Mouse (Mus musculus): ENCODE measurements at regions not wholly inside any gene's neighbourhood (a gene's known extent, or its start where the extent isn't known, plus 50 kb on each side); places are given as distances from the start of the nearest gene placed in this dataset.

DNA sequence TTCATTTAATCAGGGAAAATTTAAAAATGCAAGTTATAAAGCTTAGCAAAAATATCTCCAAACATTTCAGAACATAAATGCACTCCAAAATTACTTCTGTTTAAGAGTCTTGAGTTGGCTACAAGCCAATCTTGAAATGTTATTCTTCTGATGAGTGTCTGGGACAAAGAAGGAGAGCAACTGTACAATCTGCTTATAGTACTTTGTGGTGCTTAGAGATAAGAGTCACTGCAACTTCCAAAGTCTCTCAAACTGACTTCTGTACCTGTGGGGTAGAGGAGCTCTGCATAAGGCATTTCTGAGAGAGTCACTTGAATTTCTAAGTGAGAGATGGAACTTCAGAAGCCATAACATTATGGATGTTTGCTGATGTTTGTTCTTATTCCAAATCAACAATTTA is 374.2 kb downstream of the Gpd2 start:
- no peak for DNase-seq (ENCODE audit: low read depth, low spot score)

DNA sequence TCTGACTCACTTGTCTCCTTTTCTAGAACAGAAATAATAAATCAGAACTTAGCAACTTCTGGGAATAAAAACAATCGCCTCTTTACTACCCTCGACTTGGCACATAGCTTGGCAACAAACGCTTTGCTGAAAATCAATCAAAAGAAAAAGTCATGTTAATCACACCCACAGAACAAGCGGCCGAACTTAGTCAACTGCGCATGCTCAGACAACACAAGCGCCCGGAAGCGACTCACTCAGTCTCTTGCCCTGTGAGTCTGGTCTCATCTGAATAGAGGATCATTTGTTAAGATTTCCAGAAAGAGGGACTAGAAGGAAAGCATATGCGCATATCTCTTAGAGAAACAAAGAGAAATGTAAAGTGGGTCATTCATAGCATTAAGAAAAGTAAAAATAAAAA is 375.8 kb downstream of the Gpd2 start:
- DNase-seq (ENCODE audit: low read depth, low spot score): no peak

DNA sequence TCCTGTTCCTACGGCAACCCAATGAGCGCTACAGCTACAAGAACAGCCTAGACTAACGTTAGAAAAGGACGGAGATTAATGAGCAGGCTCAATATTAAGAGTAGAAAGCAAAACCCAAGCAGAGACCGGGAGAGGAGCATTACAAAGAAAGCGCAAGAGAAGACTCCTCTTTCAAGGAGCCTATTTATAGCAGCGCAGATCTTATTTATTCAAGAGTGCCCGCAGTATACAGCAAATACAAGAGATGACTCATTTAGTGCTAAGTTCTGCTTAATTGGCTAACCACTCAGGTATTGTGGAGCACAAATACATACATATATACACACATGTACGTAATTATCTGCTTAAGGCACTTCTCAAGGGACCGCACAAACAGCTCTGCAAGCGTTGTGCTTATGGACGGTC is 377.2 kb downstream of the Gpd2 start:
- DNase-seq (ENCODE audit: low read depth, low spot score): no peak

DNA sequence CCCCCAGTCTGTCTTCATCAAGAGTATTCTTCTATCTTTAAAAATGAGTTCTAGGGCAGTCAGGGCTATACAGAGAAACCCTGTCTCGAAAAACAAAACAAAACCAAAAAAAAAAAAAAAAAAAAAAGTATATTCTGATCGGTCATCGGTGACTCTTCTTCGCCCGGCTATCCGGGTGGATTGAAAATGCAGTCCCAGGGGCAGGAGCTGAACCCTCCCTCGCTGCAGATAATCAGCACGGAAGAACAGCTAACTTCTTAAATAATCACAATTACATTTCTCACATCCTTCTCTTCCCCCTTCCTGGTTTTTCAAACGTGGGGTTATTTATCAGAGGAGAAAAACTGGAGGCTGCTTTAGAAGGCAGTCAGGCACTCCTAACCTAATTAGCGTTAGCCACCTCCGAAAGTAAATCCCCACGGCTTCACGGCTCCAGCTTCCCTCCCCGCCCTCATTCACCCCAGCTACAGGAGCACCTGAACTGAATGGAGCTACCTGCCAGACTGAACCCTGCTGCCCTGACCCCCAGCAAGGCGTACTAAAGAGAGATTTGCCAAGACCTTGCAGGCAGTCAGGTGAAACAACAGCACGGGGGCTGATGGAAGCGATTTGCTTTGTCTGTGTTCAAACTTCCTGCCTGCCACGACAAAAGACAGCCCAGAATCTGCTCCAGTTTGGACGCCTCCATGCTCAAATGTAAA is 379.2 kb downstream of the Gpd2 start:
- no peak for DNase-seq (ENCODE audit: low read depth, low spot score)

DNA sequence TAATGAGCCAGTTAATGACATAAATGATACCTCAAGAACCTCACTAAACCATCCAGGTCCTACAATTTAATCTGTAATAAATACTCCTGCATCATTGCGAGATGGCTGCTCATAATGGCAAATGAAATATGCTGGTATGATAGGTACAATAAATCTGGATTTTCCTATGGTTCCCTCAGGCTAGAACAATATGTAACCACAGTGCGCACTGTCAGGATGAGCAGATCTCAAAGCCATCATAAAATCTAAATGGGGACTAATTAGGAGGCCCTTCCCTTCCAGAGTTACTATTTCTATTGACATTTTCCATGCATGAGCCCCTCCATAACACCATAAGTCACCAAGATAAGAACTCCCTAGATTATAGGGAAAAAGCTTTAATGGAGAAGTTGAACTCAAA is 379.8 kb downstream of the Gpd2 start:
- DNase-seq (ENCODE audit: low read depth, low spot score): no peak

DNA sequence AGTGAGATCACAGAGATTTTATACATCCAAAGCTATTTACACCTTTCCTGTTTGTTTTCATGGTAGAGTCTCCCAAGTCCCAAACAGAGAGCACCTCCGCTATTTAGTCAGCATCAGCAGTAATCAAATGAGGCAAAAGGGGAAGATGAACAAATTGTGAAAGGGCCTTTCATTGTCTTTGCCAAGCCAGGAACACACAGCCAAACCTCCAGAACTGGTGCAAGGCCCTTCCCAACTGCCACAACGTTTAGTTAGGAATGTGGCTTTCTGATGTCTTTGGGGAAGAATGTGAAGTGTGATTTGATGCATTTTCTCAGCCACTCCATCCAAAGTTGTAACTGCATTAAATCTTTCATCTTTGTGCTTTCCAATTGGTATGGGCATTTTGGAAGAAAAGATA is 353.6 kb upstream of the Galnt5 start:
- no peak for DNase-seq (ENCODE audit: low read depth, low spot score)

DNA sequence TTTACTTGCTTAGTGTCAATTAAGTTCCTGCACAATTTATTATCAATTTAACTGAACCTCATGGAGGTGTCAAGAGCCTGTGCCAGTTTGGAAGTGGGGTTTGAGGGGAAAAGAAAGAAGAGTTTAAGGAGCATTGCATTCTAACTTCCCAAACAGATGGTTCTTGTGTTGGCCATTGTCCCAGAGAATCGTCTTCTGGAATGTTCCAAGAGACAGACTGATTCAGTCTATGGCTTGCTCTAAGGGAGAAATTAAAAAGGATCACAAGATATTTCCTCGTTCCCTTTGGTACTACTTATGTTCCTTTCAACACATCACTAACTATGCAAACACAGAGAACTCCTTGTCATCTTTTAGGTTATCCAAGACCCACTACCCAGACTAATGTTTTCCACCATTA is 353.1 kb upstream of the Galnt5 start:
- peak; percentile 40 for DNase-seq (ENCODE audit: low read depth, low spot score)

DNA sequence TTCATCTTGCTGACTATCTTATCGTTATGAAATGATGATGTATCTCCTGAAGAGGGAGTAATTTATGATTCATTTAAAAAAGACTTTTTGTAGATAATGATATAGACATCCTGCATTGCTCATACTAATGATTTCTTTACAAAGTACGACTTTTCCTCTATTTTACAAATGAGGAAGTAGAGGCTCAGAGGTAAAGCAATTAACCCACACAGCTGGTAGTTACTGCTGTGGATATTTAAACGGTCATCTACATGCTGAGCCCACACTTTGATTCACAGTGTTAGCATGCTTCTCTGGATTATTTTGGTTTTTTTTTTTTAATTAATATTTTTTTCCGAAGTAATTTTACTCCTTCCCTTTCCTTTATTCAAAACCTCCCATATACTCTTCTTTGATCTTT is 348.7 kb upstream of the Galnt5 start:
- DNase-seq (ENCODE audit: low read depth, low spot score): no peak

DNA sequence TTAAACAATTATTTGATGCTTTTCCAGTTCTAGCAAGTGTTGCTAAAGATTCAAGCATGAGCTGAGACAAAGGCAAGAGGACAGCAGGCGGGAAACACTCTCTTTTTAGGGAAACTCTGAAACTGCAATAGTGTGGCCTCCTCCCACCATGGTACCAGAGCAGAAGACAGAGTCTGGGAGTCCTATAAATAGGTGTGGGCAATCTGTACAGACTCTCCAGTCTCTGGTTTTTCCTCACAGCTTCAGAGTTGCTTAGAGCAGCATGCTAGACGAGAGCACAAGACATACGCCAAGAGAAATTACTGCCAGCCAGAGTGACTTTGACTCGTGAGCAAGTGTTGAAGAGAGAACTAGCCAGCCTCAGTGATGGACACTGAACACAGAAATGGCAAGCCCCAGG is 340.3 kb upstream of the Galnt5 start:
- no peak for DNase-seq (ENCODE audit: low read depth, low spot score)

DNA sequence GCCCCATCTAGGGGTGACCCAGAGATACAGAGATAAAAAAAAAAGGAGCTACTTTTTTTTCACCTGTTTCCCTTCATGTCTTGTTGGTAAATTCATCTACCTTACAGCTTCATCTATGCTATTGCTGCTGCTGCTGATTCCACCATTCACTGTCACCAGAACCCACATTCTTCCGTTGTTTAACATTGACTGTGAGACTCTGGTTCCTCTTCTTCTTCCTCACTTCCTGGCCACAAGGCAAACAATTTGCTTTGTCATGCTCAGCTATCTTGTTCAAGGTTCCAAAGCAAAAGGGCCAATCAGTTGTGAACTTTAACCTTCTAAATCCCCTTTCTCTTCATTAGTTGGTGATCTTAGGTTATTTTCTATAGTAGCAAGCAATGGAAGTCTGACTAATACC is 335.8 kb upstream of the Galnt5 start:
- no peak for DNase-seq (ENCODE audit: low read depth, low spot score)

DNA sequence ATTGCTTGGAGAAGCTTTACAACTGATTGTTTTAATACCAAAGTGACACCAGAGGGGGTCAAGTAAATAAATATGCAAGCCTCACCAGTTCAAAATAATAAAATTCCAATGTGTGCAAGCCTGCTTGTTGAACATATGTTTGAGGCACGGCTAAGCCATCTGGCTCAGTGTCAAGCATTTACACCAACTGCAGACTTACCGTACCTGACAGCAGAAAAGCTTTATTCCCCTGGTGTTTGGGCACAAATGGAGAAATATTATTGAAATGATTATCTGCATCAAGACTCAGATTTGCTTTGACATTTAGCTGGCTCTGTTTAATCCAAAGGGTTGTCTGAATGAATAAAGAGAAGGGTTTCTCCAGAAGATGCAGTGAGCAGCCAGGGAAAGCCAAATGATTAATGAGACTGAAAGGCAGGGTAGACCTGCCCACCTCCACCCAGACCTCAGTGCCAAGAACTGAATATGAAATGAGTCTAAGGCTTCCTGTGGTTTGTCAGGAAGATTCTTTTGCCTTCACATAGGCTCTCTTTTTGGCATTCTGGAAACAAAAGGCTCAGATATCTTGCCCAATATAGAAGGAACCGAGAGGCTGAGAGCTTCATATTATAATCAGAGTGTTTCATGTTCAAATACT is 325.6 kb upstream of the Galnt5 start:
- DNase-seq (ENCODE audit: low read depth, low spot score): no peak

DNA sequence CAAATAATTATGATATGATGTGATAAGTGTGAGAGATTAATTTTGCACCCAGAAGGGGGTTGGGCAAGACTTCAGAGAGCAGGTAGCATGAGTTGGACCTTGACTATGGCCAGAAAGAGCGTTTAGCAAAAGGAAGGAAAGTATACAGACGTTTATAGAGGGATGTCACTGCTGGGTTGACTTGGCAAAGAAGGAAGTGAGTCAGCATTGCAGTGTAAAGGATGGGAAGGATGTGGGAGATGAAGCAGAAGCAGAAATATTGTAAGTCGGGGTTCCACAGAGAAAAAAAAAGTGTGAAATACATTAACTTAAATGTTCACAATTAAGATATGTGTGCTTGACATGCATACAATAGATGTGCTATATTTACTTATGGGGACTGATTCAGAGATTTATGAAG is 307.8 kb upstream of the Galnt5 start:
- no peak for DNase-seq (ENCODE audit: low read depth, low spot score)

DNA sequence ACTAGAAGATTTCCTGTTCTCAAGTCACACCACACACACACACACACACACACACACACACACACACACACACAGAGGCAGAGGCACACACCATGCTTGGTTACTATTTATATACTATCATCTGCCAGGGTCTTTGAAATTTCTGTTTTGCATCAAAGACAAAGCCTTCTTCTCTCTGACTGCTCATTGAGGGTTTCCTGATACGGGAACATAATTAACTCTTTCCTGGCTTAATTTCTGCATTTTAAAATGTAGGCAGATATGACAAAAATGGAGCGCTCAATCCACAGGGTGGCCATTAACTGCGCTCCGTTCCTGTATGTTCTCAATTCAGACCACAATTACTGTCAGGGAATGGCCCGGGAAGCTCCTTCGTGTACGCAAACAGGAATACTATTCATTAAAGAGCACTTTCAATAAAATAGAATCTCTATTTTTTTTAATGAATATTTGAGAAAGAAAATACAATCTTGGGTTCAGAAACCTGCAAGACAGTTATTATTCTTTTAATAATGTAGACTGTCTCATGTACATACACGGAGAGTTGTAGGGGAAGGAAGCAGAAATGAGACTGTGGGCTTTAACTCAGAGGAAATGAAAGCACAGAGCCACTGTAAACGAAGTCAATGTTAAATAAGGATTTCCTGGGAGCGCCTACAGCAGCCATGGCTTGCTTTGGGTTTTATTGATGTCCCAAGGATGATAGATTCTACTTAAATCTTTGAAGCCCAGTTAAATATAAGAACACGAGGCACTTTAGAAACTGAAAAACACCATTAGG is 300.5 kb upstream of the Galnt5 start:
- no peak for DNase-seq (ENCODE audit: low read depth, low spot score)

DNA sequence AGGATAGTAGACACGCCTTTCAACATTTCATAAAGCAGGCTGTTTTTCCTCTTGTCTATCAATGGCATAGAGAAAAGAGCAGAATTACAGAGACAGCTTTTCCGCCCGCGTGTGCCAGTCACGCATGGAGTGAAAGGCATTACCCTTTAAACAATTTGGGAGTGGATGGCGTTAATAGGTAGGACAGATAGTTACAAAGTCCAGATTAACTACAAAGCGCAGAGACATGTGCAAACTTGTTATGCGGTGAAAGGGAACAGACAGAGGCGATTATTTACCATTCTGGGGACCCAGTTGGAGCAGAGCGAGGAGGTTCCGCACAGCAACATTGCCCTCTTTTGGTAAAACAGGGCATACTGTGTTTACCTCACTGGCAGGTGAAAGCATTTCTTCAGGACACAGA is 299.0 kb upstream of the Galnt5 start:
- no peak for DNase-seq (ENCODE audit: low read depth, low spot score)

DNA sequence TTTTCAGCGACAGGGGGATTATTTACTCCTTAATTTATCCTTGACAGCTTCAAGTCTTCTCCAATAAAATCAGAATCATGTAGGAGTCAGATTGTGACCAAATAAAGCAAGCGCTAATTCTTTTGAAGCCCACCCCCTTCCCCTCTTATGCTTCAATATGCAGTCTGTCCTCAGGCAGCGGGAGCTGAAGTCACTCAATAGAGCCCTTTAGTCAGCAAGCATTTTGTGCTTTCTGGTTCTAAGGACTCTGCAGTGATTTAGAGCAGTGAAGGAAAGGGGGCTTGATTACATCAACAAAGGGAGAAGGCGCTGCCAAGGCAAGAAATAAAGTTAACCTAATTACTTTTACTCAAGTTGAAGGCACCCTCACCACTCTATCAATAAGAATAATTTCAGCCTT is 298.5 kb upstream of the Galnt5 start:
- no peak for DNase-seq (ENCODE audit: low read depth, low spot score)

DNA sequence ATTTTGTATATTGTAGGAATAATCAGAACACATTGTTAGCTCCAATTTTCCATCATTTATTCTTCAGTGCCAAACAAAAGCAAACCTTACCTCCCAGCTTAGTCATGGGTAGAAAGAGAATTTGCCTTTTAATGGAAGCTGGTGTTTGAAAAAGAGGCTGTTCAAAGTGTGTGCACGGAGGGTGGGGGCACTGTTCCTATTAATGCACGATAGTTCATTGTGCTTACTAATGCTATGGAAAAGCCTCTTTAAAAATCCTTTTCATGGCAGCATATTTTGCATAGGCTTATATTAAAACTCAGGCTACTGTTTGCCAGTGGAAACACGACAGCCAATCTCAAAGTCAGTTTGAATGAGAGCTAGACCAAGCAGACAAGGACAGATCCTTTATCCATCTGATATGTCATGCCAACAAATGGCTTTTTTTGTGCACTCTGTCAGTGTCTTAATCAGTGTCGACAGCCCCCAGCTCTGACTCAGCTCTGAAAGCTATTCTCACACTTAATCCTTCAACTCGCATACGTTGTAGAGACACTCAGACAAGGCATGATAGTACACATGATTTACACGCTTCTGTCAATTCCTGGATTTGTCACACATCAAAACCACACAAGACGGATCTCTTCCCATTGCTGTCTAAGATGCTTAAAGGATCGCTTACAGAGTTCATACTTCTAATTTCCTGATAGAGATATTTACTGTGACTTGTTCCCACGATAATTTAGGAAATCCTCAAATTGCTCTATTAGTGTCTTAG is 280.8 kb upstream of the Galnt5 start:
- no peak for DNase-seq (ENCODE audit: low read depth, low spot score)

Data from brain, embryonic 18.5 days (tissue).